8 mouse cellular contexts compared by ENCODE assay signal in genomic region chr4:32833494-32834282, GRCm38 (mm10). TPM values are rescaled to one million over a fixed set of nuclear protein-coding genes. Genes with fewer than 3 reads are reported as not detected.
DNase-seq lines count a peak whose midpoint lies in the region; ATAC-seq and TF ChIP-seq lines count a peak whose summit lies in the region.

No protein-coding gene starts in this region.

- peak overlapping the region; percentile 36 for H3K4me3 ChIP-seq in heart, postnatal 0 days (ENCODE audit: low read depth, low read length)
- H3K4me3 ChIP-seq in midbrain, embryonic 10.5 days = peak overlapping the region; percentile 40

- 39% methylated on average over 17 of the region's 17 CpGs for WGBS in heart, postnatal 0 days
- 46% methylated on average over 17 of the region's 17 CpGs for WGBS in midbrain, embryonic 10.5 days

- H3K36me3 ChIP-seq in heart, postnatal 0 days (replicated peaks; ENCODE audit: control insufficient read depth, insufficient read depth, low read length) = no peaks in the 10 kb centered on the region
- H3K36me3 ChIP-seq in midbrain, embryonic 10.5 days = peaks cover 11% of the 10 kb centered on the region; the same call in 1 of the 2 replicates

- no peaks in the 10 kb centered on the region for H3K9me3 ChIP-seq in heart, postnatal 0 days (replicated peaks; ENCODE audit: control insufficient read depth, low read length)
- H3K9me3 ChIP-seq in midbrain, embryonic 10.5 days (replicated peaks) = no peaks in the 10 kb centered on the region

- TF ChIP-seq EP300 in heart, postnatal 0 days (IDR thresholded peaks at IDR 0.05; ENCODE audit: low read depth) = no peak

- H3K4me1 ChIP-seq in heart, postnatal 0 days (ENCODE audit: control insufficient read depth, insufficient read depth) = no peaks in the 10 kb centered on the region
- peaks cover 23% of the 10 kb centered on the region for H3K4me1 ChIP-seq in midbrain, embryonic 10.5 days

- no peaks in the 10 kb centered on the region for H3K27me3 ChIP-seq in heart, postnatal 0 days (ENCODE audit: control insufficient read depth, insufficient read depth, low read length)
- no peaks in the 10 kb centered on the region for H3K27me3 ChIP-seq in midbrain, embryonic 10.5 days (ENCODE audit: low read depth, poor library complexity, severe bottlenecking)

- intact Hi-C loops in gastrocnemius, postnatal 14 days (cut with DNase I; ENCODE audit: low total_unique reads) = no loop called here

- no peak overlapping the region for H3K9ac ChIP-seq in heart, postnatal 0 days (replicated peaks; ENCODE audit: low read depth, low read length)

- peak overlapping the region; percentile 62 for H3K4me2 ChIP-seq in heart, postnatal 0 days (ENCODE audit: low read depth, low read length)

- peak; percentile 73 for ATAC-seq in heart, postnatal 0 days (ENCODE audit: insufficient read depth, low read depth)

- peak; percentile 6 for DNase-seq in gastrocnemius, adult 18-20 months (ENCODE audit: low spot score)
- no peak for DNase-seq in gastrocnemius, postnatal 14 days
- DNase-seq in cerebellum, adult 8-10 months = peak; percentile 35
- DNase-seq in heart, postnatal 0 days (ENCODE audit: low spot score) = peak; percentile 56
- DNase-seq in midbrain, embryonic 10.5 days (ENCODE audit: low spot score) = no peak
- DNase-seq in testis, postnatal 14 days (ENCODE audit: low spot score) = no peak
- DNase-seq in right cerebral cortex, adult 18-20 months = no peak
- no peak for DNase-seq in lung, postnatal 10 days

- no peak for TF ChIP-seq CTCF in heart, postnatal 0 days (IDR thresholded peaks at IDR 0.05; ENCODE audit: low read depth)

- H3K27ac ChIP-seq in heart, postnatal 0 days (ENCODE audit: low read depth) = no peak overlapping the region
- H3K27ac ChIP-seq in midbrain, embryonic 10.5 days (replicated peaks) = no peak overlapping the region

RNA-seq across cellular contexts. Expression of gene Lyrm2, which starts 33.6 kb away (rescaled TPM):
- total RNA-seq in gastrocnemius, adult 18-20 months (2021) = 10 to 100 TPM; 23.0 to 24.9 TPM
- 10 to 100 TPM; 28.6 to 38.6 TPM for total RNA-seq in gastrocnemius, postnatal 14 days (2021)
- 8.7 and 70.8 TPM in 2 replicates for total RNA-seq in heart, postnatal 0 days (2014; rRNA removed; ENCODE audit: low replicate concordance)
- polyA plus RNA-seq in heart, postnatal 0 days (2015; fragmentation: Nextera tagmentation; extraction: Ambion mirVana) = 146 and 154 TPM in 2 replicates
- 124 and 142 TPM in 2 replicates for polyA plus RNA-seq in midbrain, embryonic 10.5 days (2016; fragmentation: Nextera tagmentation; extraction: Ambion mirVana)

Comparison
In these comparisons a context has a peak if more than half of its experiments do, and no peak if none do; other contexts are left out.
1. DNase-seq: peak in gastrocnemius, adult 18-20 months (single experiment), cerebellum, adult 8-10 months (single experiment) and heart, postnatal 0 days (single experiment); none in gastrocnemius, postnatal 14 days (single experiment), midbrain, embryonic 10.5 days (single experiment), testis, postnatal 14 days (single experiment), right cerebral cortex, adult 18-20 months (single experiment) and lung, postnatal 10 days (single experiment).